Mouse (Mus musculus): Measurements from ENCODE around the gene Prr11. TPM values are rescaled to one million over a fixed set of nuclear protein-coding genes. Genes with fewer than 3 reads are reported as not detected.

Gene Prr11
- polyA plus RNA-seq (2012), result 0.30 and 0.44 TPM in 2 replicates

DNA sequence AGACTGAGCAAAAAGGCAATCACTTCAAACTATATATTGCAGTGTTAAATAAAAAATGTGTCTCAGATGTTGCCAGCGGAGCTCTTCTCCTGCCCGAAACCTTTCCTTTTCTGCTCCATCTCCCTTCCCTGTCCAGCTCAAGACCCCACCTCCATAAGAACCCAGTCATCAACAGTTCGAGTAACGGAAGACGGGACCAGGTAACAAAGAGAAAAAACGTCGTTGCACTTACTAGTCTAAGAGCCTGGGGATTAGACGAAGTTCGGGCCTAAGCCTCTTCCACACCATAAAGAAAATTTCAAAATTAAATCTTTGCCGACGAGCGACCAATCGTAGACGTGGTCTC lies at the start of gene Prr11:
Prr11 (minus strand) TSS at position 300 of the 346 bp plus-strand sequence.
- H3K36me3 ChIP-seq (ENCODE audit: control insufficient read depth), result peaks cover 75% of the 10 kb centered on the region
- peak within 1 kb of the TSS; percentile 90 for H3K4me3 ChIP-seq (replicated peaks)
- no peak for TF ChIP-seq TAL1 (IDR thresholded peaks at IDR 0.05; ENCODE audit: low read length)
- TF ChIP-seq GATA1 (IDR thresholded peaks at IDR 0.05; ENCODE audit: low read length), result no peak
- no peaks in the 10 kb centered on the region for H3K9me3 ChIP-seq (ENCODE audit: control insufficient read depth, low read length)
- peaks cover 34% of the 10 kb centered on the region for H3K4me1 ChIP-seq (ENCODE audit: control insufficient read depth)
- H3K27me3 ChIP-seq (ENCODE audit: control insufficient read depth), result no peaks in the 10 kb centered on the region

DNA sequence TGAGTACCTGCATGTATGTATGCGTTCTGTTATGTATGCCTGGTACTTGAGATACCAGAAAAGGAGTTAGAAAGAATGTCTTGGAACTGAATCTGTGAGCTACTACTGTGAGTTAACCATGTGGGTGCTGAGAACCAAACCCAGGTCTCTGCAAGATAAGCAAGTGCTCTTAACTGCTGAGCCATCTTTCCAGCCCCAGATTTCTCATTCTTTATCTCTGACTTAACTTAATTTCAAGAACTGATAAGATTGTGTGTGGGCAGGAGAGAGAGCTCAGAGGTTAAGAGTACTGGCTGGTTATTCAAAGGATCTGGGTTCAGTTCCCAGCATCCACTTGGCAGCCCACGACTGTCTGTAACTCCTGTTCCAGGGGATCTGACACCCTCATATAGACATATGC lies 49.5 kb upstream of the Prr11 start:
- Histone ChIP-seq H3K4me3 (replicated peaks) (no peak overlapping the region), H3K27me3 (ENCODE audit: control insufficient read depth) (no peaks in the 10 kb centered on the region), H3K9me3 (ENCODE audit: control insufficient read depth, low read length) (no peaks in the 10 kb centered on the region), H3K4me1 (ENCODE audit: control insufficient read depth) (no peaks in the 10 kb centered on the region), H3K36me3 (ENCODE audit: control insufficient read depth) (peaks cover 69% of the 10 kb centered on the region)
- TF ChIP-seq TAL1 (IDR thresholded peaks at IDR 0.05; ENCODE audit: low read length) (no peak), GATA1 (IDR thresholded peaks at IDR 0.05; ENCODE audit: low read length) (no peak)

DNA sequence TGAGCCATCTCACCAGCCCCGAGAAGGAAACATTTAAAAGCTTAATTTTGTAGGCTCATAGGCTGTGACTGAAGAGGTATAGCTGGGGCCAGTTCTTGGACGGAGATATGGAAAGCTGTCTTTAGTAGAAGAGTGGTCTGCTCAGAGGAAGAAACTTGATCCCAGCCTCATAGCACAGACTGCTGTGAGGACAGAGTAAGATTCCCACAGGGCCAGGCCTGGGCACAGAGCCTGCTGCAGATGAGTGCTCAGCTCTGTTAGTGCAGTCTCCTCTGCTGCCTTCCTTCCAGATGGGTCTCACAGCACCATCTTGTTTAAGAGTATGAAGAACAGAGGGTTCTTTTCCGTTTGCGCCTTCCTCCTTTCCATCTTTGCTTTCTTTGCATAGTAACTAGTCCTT lies 27.7 kb upstream of the Prr11 start:
- no peak for TF ChIP-seq TAL1 (IDR thresholded peaks at IDR 0.05; ENCODE audit: low read length)
- TF ChIP-seq GATA1 (IDR thresholded peaks at IDR 0.05; ENCODE audit: low read length), result no peak
- no peaks in the 10 kb centered on the region for H3K9me3 ChIP-seq (ENCODE audit: control insufficient read depth, low read length)
- peaks cover 79% of the 10 kb centered on the region for H3K36me3 ChIP-seq (ENCODE audit: control insufficient read depth)
- no peaks in the 10 kb centered on the region for H3K27me3 ChIP-seq (ENCODE audit: control insufficient read depth)
- no peak overlapping the region for H3K4me3 ChIP-seq (replicated peaks)
- 0 out of 2 replicates have a peak, but pooled peaks cover 2% of the 10 kb centered on the region for H3K4me1 ChIP-seq (ENCODE audit: control insufficient read depth)

DNA sequence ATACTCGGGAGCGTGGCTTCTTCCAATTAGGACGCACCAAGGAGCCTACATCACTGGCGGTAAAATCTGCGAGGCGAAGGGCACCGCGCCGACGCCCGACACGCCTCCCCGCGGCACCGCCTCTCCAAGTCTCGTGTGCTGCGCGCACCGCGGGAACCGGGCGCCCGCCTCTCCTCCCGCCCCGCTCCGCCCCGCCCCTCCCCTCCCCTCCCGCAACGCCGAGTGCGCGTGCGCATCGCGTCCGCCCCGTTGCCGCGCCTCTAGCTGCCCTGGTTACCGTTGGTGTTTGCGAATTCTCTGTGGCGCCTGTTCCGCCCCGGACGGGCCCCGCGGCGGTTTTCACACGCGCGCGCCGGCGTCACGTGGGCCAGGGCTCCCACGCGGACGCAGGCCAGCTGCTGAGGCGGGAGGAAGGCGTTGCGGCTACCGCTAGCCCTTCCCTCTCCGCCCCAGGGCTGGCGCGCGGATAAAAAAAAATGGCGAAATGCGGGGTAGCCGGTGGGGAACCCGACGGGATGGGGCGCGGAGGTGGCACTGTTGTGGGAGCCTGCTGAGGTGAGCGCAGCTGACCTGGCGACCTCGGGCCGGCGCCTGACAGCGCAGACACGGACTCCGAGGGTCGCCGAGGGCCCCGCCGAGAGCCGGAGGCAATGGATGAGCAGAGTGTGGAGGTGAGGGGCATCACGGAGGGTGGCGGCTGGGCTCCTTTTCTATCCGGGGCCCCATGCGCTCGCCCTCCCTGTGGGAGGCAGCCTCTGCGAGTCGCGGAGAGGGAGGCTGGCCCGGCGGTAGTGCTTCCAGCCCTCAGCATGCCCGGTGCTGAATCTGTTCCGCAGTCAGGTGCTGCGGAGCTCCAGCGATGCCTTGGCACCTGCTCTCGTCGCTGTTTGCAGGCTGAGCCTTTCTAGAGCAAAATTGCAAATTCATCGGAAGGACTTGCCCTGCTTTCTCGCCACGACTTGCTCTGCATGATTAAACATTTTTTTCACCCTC lies 18.6 kb upstream of the Prr11 start, which contains the start of gene Trim37:
Trim37 (plus strand) TSS at position 254 of the 993 bp plus-strand sequence.
- Histone ChIP-seq H3K36me3 (ENCODE audit: control insufficient read depth) (peaks cover 72% of the 10 kb centered on the region), H3K9me3 (ENCODE audit: control insufficient read depth, low read length) (no peaks in the 10 kb centered on the region), H3K27me3 (ENCODE audit: control insufficient read depth) (no peaks in the 10 kb centered on the region), H3K4me1 (ENCODE audit: control insufficient read depth) (peaks cover 42% of the 10 kb centered on the region), H3K4me3 (replicated peaks) (peak within 1 kb of the TSS; percentile 99)
- TF ChIP-seq GATA1 (IDR thresholded peaks at IDR 0.05; ENCODE audit: low read length) (no peak), TAL1 (IDR thresholded peaks at IDR 0.05; ENCODE audit: low read length) (no peak)

DNA sequence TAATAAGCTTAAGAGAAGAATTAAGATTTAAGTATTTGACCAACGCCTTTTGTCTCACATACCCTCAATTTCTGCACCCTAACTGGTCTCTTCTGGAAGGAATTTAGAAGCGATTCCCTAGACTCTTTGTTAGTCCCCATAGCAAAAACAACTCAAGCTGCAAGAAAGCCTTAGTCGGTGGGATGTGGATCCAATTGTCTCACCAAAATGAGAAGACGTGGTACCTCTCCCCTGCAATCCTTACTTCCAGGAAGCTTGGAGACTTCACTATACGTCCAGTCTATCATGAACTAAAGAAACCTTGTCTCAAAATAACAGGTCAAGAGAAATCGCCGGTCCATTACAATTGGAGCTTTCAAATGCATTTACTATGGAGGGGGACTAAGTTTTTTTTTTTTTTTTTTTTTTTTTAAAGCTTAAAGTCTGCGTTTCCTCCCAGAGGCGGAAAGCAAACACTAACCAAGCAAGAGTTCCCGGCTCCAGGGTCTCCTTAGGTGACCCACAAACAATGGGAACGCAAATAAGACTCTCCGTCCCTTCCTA lies 17.8 kb upstream of the Prr11 start:
- no peak for TF ChIP-seq TAL1 (IDR thresholded peaks at IDR 0.05; ENCODE audit: low read length)
- Histone ChIP-seq H3K27me3 (ENCODE audit: control insufficient read depth) (no peaks in the 10 kb centered on the region), H3K4me3 (replicated peaks) (peak overlapping the region; percentile 99), H3K9me3 (ENCODE audit: control insufficient read depth, low read length) (no peaks in the 10 kb centered on the region), H3K4me1 (ENCODE audit: control insufficient read depth) (peaks cover 42% of the 10 kb centered on the region), H3K36me3 (ENCODE audit: control insufficient read depth) (peaks cover 76% of the 10 kb centered on the region)

DNA sequence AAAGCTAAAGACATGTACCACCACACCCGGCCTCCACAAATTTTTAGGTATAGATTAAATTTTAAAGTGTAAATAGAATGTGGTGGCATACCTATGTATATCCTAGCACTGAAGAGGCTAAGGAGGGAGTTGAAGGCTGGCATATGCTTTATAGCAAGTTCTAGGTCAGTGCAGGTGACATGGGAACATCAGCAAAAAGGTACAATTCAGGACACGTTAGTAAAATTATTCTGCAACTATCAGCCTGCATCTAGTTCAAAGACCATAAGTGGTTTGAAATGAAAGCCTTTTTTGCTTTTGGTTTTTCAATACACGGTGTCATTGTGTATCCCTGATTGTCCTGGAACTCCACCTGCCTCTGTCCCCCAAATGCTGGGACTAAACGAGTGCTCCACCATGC lies 17.1 kb upstream of the Prr11 start:
- Histone ChIP-seq H3K36me3 (ENCODE audit: control insufficient read depth) (peaks cover 76% of the 10 kb centered on the region), H3K27me3 (ENCODE audit: control insufficient read depth) (no peaks in the 10 kb centered on the region), H3K4me3 (replicated peaks) (peak overlapping the region; percentile 99), H3K4me1 (ENCODE audit: control insufficient read depth) (peaks cover 42% of the 10 kb centered on the region), H3K9me3 (ENCODE audit: control insufficient read depth, low read length) (no peaks in the 10 kb centered on the region)
- TF ChIP-seq GATA1 (IDR thresholded peaks at IDR 0.05; ENCODE audit: low read length) (no peak), TAL1 (IDR thresholded peaks at IDR 0.05; ENCODE audit: low read length) (no peak)

DNA sequence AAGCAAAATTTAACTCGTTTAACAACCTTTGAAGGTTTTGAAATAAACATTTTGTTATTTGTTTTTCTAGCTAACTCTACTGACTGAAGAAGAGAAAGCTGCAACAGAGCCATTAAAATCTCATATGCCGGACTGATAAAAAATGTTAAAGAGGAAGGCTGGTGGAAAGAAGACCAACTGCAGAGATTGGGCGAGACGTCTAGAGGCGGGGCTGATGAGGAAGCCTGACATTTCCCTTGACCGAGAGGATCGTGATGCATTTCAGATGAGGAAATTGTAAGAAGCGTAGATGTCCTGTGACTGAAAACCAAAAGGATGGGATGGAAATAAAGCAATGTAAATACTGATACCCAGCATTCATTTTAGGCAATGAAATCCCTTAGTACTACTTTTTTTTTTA lies 13.4 kb upstream of the Prr11 start:
- no peak overlapping the region for H3K4me3 ChIP-seq (replicated peaks)
- peaks cover 90% of the 10 kb centered on the region for H3K36me3 ChIP-seq (ENCODE audit: control insufficient read depth)
- no peak for TF ChIP-seq TAL1 (IDR thresholded peaks at IDR 0.05; ENCODE audit: low read length)
- no peak for TF ChIP-seq GATA1 (IDR thresholded peaks at IDR 0.05; ENCODE audit: low read length)
- no peaks in the 10 kb centered on the region for H3K27me3 ChIP-seq (ENCODE audit: control insufficient read depth)
- H3K9me3 ChIP-seq (ENCODE audit: control insufficient read depth, low read length), result no peaks in the 10 kb centered on the region
- peaks cover 22% of the 10 kb centered on the region for H3K4me1 ChIP-seq (ENCODE audit: control insufficient read depth)

DNA sequence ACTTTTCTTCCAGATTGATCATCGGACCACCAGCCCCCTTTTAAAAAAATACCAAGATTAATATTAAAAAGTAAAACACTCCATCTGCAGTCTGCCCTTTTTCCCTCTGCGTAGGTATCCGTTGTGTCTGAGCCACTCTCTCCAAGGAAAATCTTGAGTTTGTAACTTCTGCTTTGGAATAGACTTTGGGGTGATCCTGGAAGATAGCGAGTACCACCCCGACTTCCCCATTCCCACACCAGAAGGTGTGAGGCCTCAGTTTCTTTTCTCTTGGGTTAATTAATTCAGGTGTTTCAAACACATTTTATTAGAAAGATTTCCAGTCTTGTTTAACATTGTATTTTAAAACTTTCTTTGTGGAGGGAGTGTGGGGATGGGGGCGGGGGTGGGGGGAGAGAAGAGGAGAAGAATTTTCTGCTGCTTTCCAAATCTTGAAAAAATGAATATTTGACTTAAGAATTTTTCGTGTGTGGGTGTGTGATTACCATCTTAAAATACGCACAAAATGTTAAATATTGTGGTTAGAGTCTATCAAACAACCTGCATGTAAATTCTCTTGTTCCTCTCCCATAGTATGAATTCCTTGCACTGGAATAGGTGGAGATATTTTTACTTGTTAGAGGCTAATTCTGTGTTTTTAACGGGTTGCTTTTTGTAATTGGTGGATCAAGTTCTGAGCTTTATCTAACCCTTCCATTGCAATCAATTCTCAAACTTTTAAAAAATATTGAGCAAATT lies 1.8 kb upstream of the Prr11 start:
- no peaks in the 10 kb centered on the region for H3K27me3 ChIP-seq (ENCODE audit: control insufficient read depth)
- peaks cover 75% of the 10 kb centered on the region for H3K36me3 ChIP-seq (ENCODE audit: control insufficient read depth)
- peaks cover 30% of the 10 kb centered on the region for H3K4me1 ChIP-seq (ENCODE audit: control insufficient read depth)
- H3K4me3 ChIP-seq (replicated peaks), result peak overlapping the region; percentile 90
- TF ChIP-seq GATA1 (IDR thresholded peaks at IDR 0.05; ENCODE audit: low read length), result no peak
- no peak for TF ChIP-seq TAL1 (IDR thresholded peaks at IDR 0.05; ENCODE audit: low read length)
- no peaks in the 10 kb centered on the region for H3K9me3 ChIP-seq (ENCODE audit: control insufficient read depth, low read length)
